Mouse (Mus musculus): ENCODE results near the gene Ccdc167.

DNA sequence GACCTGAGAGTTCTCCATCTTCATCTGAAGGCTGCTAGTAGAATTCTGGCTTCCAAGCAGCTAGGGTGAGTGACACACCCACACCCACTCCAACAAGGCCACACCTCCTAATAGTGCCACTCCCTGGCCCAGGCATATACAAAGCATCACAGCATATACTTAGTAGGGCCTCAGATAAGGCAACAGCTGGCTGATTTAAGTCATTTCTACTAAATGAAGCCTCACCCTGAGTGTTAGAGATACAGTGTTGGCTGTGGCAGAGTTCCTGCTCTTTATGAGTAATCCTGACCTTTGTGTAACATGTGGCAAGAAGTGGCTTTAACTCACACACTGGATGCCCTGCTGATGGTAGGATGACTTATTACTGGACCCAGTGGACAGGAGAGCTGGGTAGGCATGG is 46.9 kb downstream of the Ccdc167 start:
- TF ChIP-seq CTCF (IDR thresholded peaks at IDR 0.05; ENCODE audit: control insufficient read depth, insufficient read depth, insufficient replicate concordance, low read depth, low read length) (no peak), POLR2A (IDR thresholded peaks at IDR 0.05; ENCODE audit: control insufficient read depth, low read depth, low read length) (no peak)
